Mouse (Mus musculus) left cerebral cortex, postnatal 10 days (tissue): ENCODE results near the gene Pcbp2. TPM values are rescaled to one million over a fixed set of nuclear protein-coding genes. Genes with fewer than 3 reads are reported as not detected.

Experiments
- DNase-seq, 2 experiments: peaks; one replicate each; pipeline ENCODE4 v3.0.0; 2021 to 2022; ENCODE audit warnings: low spot score in 2 of 2, mixed read lengths in 1 of 2; ENCODE audit errors: extremely low spot score in 1 of 2
- intact Hi-C: fragments of 180-260 bp; cut with DNase I; formaldehyde crosslinking; loops from one replicate; pipeline ENCODE4 v1.15.1; 2025
- total RNA-seq, 2 experiments: library from RNA; stranded (reverse); gene quantifications; 2 replicates each; pipeline ENCODE4 v1.2.3; 2021

Gene Pcbp2
- total RNA-seq, 2 experiments from 2014 or later, result 457 to 465 TPM

DNA sequence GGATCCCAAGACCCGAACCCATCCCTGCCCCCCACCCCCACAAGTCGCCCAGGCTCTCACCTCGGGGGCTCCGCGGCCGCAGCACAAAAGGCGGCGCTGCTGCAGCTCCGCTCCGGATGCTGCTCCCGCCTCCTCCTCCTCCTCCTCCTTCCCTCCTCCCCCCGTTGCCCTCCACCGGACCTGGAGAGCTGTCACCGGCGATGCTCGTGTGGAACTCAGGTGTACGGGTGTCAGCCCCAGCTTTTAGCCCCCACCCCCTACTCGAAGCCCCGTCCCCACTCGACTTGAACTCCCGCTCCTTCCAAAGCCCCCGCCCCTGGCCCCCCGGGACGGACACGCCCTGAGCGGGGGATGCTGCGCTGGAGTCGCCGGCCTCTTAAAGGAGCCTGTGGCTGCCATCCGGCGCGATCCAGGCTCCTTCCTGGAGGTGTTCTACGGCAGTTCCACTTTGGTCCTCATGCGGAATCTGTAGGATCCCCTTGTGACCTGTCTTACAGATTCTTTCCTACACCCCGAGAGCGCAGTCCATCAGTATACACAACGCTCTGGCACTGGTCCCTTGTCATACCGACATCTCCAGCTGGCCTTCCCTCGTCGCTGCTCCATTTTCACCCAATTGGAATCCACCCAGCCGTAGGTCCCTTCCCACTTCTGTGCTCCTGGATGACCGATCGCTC, 46.5 kb downstream of the Pcbp2 start, which contains the start of gene Map3k12:
Map3k12 (minus strand) TSS at position 337 of the 677 bp plus-strand sequence.
- intact Hi-C loops, result no loop called here

DNA sequence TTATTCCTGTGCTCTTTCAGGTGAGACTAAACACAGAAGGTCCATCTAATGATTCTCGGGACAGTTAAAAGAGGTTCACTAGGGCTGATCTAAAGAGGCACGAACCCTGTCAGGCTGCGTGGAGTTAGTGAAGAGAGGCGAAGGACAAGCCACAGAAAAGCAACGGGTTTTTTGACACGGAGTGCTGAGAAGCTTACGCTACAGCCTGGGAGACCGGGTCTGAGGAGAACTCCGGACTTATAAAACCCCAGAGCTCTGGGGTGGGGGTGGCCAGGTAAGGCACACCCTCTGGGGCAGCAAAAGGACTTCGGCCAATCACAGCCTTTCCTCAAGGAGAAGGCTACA, 47.3 kb downstream of the Pcbp2 start:
- DNase-seq, result no peak
- intact Hi-C loops, result no loop called here

More for the DNA sequence above, 46.5 kb downstream of the Pcbp2 start, which contains the start of gene Map3k12:
- peak; percentile 69 to 88 for DNase-seq

DNA sequence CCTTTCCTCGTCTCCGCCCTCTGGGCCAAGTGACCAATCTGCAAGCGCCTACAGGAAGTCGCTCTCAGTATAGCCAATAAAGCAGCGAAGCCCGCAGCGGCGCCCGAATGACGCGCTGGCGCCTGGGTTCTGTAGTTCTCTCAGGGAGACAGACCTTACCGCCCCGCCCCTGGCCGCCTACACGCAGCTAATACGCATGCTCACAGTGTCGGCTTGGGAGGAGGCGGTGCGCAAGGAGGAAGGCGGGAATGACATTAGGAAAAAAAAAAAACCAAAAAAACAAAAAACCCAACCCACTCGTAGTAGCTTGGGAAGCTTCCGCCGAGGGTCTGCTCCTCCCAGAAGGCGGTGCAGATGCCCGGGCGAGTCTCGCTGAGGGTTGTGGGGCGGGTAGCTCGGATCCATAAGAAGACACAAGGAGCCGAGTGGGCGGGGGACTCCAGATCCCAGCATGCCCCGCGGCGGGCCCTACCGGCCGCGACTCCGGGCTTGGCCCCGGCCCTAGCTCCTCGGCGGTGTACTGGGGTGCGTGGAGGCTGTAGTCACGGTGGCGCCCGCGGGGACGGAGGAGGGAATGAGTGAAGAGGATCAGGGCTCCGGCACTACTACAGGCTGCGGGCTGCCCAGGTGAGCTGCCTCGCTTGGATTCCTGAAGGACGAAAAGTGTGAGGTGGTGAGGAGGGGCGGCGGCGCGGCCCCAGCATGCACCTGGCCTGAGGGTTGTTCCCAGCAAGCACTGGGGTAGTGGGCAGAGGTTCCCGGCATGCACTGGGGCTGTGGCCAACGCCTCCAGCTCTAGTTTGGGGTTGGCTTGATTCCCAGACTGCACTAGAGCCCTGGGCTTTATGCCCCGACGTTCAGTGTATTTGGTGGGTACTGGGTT, 47.9 kb downstream of the Pcbp2 start, which contains the start of gene Tarbp2:
Tarbp2 (plus strand) TSS at position 217 of the 883 bp plus-strand sequence.
- intact Hi-C loops, result no loop called here
- peak; percentile 100 for DNase-seq

DNA sequence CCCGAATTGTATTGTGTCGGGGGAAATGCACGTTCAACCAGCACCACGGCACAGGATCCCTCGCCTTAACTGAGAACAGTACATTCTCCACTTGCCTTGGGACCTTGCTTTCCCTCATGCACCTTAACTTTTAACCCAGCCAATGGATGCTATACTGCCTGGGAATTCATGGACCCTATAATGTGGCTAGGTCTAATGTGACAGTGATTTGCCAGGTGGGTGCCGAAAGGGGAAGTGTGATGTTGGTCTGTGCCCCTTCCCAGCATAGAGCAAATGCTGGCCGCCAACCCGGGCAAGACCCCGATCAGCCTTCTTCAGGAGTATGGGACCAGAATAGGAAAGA, 48.5 kb downstream of the Pcbp2 start:
- intact Hi-C loops, result no loop called here
- DNase-seq, result no peak

DNA sequence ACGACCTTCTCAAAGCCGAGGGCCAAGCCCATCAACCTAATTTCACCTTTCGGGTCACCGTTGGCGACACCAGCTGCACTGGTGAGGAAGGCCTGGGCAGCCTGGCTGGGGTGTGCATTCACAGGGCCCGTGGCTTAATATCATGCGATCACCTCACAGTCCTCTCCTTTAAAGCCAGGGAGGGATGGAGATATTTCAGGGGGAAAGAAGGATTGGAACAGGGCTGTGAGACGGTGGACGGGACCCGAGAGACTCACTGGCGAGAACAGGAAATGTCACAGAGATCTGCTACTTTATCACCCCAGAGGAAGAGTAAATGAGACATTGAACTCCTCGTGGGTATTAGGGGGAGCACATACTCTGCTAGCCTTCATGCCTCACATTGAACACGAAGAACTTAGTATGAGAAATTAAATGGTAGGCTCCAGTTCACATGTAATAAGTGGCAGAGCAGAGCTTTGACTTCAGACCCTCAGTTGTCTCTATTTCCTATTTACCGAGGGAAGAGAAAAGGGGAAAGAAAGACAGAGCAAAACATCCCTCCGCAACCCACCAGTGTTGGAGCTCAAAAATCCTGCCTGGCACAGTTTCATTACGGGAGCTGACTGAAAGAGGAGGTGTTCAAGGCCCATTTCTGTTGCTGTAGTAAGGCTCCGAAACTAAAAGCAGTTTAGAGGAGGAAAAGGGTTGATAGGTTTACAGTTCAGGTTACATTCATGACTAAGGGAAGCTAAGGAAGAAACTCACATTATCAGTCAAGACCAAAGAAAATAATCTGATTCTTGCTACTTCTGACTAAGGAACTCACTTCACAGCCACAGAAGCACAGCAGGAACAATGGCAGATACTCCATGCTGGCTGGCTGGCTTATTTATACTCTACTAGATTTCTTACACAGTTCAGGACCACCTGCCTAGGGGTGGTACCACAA, 49.1 kb downstream of the Pcbp2 start:
- DNase-seq, result no peak
- intact Hi-C loops, result no loop called here

DNA sequence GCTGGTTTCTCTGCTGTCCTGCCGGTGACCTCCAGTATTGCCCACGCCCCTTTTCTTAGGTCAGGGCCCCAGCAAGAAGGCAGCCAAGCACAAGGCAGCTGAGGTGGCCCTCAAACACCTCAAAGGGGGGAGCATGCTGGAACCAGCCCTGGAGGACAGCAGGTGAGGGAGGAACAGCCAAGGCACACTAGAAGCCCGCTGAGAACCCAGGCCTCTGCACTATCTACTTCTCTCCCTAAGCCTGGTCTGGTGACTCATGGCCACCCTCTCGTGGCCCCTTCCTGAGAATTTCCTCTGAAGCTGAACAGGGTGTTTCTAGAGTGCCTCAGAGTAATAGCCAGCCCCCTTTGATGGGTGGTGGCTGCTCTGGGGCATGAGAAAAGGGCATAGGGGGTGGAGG, 50.1 kb downstream of the Pcbp2 start:
- intact Hi-C loops, result no loop called here
- DNase-seq, result no peak

DNA sequence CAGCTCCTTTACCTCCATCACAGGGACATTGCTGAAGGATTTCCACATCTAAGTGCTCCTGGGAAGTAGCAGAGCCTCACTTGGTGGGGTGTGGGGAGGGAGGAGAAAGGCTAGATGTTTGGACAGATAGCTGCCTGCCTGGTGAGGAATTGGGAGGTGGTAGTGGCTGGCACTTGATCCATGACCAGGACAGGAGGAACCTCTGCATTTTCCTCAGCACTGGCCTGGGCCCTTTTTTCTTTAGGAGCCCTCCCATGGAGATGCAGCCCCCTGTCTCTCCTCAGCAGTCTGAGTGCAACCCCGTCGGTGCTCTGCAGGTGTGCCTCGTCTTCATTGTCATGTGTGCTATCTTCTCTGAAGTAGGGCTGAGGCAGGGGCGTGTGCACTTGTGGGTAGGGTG, 51.1 kb downstream of the Pcbp2 start:
- intact Hi-C loops, result no loop called here
- no peak for DNase-seq

DNA sequence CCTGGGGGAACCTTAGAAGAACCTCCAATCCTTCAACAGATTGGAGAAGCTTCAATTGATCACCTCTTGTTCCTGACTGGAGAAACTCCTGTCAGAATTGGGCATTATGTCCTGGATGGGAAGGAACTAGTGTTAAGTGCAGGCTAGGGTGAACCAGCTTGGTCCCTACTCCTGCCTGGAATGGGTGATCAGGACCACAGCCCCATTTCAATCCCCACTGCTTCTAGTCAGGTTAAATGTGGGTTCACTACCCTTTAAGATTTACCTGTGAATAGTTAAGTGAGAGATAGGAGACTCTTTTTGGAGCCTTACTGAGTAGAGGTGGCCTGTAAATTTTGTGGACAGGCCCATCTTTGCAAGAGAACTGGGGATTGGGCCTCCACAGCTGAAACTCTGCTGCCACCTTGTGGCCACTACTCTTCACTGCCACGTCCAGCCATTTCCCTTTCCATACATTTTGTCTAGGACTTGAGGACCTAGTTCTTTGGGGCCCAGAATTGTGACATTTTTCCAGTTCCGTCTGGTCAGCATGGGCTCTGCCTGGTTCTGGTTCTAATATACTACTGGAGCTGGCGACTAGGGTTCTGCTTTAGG, 54.6 kb downstream of the Pcbp2 start, which contains the start of gene Npff:
Npff (minus strand) TSS at position 51 of the 594 bp plus-strand sequence.
- intact Hi-C loops, result no loop called here
- peak; percentile 70 to 80 for DNase-seq

DNA sequence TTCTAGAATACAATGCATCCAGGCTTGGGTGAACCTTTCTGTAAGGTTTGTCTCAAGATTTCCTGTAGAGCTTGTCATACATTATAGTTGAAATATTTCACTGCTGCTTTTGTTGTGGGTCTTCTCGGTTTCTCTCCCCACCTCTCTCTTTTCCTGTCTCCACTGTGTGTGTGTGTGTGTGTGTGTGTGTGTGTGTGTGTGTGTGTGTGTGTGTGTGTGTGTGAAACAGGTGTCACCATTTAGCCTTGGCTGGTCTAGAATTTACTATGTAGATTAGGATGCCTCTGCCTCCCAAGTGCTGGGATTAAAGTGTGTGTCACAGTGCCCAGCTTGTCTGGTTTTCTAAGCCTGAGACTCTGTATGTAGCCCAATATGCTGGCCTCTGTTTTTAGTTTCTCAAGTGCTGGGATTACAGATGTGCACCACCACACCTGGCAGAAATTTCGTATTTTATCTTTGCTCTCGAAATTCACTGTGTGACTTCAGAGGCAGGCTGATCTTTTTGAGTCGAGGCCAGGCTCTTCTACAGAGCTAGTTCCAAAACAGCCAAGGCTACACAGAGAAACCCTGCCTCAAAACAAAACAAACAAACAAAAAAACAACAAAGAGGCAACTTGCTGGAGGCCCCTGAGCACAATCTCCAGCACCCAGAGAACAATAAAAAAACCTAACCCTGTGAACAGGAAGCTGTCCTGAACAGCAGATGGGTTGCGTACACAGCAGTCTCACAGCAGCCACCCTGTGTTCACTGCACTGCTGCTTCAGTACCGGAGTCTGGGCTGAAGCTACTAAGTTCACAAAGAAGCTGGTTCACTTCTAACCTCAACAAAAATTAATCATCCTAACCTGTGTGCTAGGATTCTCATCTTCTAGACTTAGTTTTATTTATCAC, 56.0 kb downstream of the Pcbp2 start:
- intact Hi-C loops, result no loop called here
- DNase-seq, result no peak

DNA sequence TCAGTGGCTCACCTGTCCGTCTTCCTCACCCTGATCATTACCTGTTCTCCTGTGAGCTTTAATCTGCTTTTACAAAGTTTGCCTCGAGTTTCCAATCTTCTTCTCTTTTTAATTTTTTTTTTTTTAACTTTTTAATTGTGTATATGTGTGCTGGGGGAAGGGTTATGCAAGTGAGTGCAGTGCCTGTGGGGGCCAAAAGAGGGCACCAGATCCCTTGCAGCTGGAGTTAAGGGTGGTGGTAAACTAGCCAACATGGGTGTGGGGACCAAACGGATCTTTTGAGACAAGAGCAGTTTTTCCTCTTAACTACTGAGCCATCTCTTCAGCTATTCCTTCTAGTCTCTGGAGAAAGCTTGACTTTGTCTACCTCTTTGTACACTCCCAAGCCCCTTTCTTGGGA, 57.6 kb downstream of the Pcbp2 start:
- DNase-seq, result no peak
- intact Hi-C loops, result no loop called here

DNA sequence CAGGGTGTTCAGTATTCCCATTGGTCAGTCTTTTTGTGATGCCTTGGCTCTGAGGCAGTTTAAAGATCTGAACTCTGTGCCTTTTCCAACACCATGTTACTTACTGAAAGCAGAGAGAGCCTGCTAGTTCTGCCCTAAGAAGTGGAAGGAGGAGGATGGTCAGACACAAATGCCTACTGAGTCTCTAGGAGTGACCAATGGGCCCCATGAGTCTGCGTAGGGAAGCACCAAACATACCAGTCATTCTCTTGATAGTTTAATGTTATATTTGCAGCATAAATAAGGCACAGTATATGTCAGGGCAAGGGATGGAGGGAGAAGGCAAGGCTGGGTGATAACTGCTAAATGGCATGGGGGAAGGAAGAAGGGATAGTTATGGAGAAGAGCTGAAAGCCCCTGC, 58.1 kb downstream of the Pcbp2 start:
- DNase-seq, result no peak
- intact Hi-C loops, result no loop called here

DNA sequence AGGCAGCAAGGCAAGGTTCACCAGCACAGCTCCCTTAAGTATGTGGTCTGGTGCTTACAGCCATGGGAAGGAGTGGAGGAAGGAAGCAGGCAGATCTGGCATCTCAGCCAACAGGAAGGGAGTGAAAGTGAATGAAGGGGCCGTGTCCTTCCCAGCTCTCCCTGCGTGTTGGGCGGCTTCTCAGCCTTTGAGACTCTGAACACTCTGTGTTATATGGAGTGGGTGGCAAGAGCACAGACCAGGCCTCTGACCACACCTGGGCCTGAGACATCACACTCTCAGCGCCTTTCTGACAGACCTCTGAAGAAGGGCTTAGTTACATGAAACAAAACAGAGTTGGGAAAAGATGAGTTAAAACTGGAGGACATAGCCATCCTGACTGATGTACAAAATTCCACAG, 60.2 kb downstream of the Pcbp2 start:
- DNase-seq, result no peak
- intact Hi-C loops, result no loop called here

DNA sequence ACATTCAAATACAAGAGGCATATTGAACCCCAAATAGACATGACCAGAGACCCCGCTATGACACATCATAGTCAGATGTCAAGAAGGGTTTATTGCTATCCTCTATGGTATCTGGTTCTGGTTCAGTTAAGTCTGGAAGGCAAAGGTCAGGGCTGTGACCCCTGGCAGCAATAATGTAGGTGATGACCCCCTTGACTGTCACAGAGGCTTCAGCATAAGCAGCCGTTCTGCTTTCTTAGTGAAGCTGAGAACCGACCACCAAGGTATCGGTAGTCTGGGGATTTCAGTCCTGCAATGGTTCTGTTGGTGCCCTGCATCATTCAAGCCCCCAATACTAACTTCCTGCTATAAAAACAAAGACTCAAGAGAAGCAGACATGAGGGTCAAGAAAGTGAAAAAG, 61.2 kb downstream of the Pcbp2 start:
- intact Hi-C loops, result no loop called here
- DNase-seq, result no peak

DNA sequence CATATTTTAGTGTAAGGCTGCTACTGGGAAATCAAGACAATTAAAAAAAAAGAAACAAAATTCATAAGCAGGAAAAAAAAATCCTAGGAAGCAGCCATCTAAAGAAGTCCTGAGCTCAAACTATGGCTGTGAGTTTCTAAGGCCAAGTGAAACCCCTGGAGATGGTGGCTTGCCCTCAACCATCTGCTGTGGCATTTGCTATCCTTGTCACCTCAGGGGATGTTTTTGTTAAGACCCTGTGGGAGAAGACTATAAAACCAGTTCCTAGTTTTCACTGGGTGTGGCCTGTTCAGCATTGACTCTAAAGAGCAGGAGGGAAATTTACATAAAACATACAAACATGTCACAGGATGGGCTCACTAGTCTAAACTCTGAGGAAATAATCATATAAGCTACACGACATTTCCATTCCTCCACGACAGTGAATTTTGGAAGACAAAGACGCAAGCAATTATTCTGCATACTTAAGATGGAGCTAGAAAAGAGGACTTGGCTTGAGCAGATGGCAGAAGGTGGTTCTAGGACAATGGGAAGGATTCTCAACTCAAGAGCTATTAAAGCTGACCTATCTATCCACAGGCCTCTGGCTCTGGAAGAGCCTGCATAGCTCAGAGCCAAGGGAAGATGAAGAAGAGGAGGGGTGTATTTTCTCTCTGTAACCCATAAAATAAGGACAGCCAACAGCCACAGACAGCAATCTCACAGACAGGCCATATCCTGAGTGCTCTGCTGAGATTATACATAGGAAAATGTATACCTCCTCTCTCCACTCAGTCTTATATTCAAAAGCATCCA, 62.0 kb downstream of the Pcbp2 start:
- intact Hi-C loops, result no loop called here
- DNase-seq, result no peak

DNA sequence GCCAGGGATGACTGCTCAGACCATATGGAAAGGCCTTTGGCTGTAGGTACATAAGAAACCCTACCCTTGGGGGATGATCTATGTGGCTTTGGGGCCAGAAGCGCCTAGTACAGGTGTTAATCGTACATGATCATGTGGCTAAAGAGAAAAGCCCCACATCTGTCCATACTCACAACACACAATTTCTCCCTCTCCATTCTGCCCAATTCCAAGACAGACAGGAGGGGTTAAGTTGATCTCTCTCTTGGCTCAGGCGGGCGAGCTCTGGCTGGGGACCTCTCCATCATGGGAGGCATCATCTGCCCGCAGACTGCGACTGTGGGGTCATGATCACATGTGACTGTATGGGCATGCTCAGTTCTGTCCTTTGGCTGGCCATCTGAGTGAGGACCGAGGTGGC, 63.6 kb downstream of the Pcbp2 start:
- no peak for DNase-seq
- intact Hi-C loops, result no loop called here

DNA sequence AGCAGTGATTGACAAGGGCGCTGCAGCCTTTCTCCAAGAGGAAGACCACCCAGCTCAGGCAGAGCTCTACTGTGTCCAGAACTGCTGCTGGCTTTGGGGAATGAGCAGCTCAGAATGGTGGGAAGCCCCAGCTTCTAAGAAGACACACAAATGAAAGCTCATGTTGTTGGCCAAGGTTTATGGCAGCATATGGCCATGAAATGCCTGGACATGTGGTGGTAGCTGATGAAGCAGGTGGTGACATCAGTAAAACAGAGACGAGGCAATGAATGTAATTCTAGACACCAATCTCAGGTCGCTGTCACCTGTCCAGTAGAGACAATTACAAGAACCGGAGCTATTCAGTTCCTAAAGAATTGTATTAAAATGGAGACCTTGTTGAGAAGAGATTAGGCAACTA, 74.5 kb downstream of the Pcbp2 start:
- intact Hi-C loops, result loop anchor here (10.0 kb wide), 1 partner anchor 120 kb away; no protein-coding TSS in a partner anchor
- DNase-seq, result no peak

DNA sequence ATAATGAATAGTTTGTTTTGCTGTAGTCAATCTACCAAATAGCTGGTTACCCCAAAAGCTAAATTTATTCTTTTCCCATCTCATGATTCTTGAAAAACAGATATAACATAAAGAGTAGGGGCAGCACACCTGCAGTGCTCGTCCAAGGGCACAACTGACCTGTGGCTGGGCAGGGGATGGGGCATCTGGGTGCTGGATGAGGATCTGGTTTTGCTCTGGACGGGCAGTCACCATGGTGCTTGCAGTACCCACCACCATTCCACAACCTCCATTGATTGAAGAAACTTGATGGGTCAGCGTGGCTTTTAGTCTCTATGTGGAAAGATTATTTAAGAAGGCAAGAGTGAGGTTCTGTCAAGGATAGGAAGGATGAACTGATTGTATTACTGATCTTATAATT, 75.9 kb downstream of the Pcbp2 start:
- DNase-seq, result no peak
- intact Hi-C loops, result loop anchor here (10.0 kb wide), 1 partner anchor 119 kb away; no protein-coding TSS in a partner anchor
